Mouse (Mus musculus): ENCODE data around the gene Gm11232. TPM values are rescaled to one million over a fixed set of nuclear protein-coding genes. Genes with fewer than 3 reads are reported as not detected.

Gm11232 gene
- polyA plus RNA-seq (2012; rRNA removed): 0.04 and 0.07 TPM in 2 replicates

DNA sequence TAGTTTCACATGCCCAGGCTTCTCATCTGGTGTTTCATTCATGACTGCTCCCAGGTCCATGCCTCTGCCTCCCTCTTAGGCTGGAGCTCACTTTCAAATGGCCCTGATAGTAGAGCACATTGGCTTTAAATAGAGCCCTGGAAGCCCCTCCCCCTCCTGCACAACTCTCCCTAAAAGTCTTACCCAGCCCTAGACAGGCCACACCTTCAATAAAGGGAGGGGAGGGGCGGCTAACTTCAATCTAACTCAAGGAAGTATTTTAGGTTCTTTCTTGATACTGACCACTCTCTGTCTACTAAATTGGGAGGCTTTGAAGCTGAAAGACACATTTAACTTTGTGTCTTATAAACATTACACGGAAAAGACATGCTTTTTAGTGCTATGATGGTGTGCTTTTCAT is at the start of gene Gm11232:
Gm11232 (minus strand) TSS at position 101 of the 400 bp plus-strand sequence.
- DNase-seq (ENCODE audit: low spot score): no peak

GRCm38 (mm10) chr4:71805977-71806534 is 48.3 kb upstream of the Gm11232 start:
- DNase-seq (ENCODE audit: low spot score): no peak

GRCm38 (mm10) chr4:71765529-71765928 is 7.8 kb upstream of the Gm11232 start:
- DNase-seq (ENCODE audit: low spot score): no peak

DNA sequence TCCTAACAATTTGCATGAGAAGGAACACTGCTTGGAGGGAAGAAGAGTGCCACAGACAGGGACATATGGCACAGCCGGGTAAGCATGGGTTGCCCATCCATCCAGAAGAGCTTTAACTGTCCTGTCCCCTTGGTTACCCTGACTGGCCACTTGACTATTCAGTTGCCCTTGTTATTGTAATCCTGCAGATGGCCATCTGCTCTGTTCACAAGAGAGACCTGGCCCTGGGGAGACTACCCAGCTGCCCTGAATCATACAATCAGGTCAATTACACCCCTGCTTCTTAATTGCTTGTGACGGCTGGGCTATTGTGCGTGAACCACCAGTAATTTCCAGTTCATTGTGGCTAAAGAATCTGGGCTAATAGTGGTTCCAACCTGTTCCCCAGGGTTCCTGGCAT is 7.3 kb upstream of the Gm11232 start:
- no peak for DNase-seq (ENCODE audit: low spot score)

- no peak for DNase-seq (ENCODE audit: low spot score)
These were observed 1.1 kb downstream of the Gm11232 start for GRCm38 (mm10) chr4:71756441-71757221.

DNA sequence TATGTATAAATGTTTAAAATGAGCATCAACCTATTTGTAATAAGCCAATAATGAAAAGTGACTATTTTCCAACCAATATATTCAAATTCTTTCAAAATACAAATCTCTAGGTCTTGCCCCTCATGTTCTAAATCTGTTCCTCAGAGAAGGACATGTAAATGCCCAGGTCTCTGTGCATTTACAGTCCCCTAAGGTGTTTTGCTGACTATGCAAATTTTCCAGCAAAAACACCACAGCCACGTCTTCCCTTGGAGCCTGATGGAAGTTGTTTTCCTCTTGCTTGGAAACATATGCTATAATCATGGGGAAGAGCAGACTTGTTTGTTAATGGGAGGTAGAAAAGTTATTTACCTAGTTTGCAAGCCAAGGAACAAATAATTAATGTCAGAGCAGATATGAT is 12.0 kb downstream of the Gm11232 start:
- no peak for DNase-seq (ENCODE audit: low spot score)

- DNase-seq (ENCODE audit: low spot score): no peak
These were observed 21.2 kb downstream of the Gm11232 start for GRCm38 (mm10) chr4:71736529-71736928.

- DNase-seq (ENCODE audit: low spot score): no peak
These were observed 22.5 kb downstream of the Gm11232 start for GRCm38 (mm10) chr4:71735261-71735660.

GRCm38 (mm10) chr4:71729401-71729800 is 28.4 kb downstream of the Gm11232 start:
- no peak for DNase-seq (ENCODE audit: low spot score)

DNA sequence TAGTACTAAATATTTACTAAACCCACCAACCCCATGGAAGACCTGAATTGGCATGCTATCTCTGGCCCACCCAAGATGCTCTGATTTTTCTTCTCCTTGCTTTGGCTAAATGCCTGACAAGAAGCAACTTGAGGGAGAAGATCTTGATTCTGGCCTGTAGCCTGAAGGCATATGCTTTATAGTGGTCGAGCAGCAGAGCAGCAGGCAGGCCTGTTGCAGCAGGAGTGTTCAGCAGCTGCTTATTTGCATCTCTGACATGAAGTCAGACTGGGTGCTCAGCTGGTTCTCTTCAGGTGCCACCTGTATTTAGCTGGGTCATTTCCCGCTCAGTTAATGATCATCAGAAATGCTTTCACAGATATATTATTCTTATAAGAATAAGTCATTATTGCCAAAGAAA is 30.2 kb downstream of the Gm11232 start:
- no peak for DNase-seq (ENCODE audit: low spot score)

DNA sequence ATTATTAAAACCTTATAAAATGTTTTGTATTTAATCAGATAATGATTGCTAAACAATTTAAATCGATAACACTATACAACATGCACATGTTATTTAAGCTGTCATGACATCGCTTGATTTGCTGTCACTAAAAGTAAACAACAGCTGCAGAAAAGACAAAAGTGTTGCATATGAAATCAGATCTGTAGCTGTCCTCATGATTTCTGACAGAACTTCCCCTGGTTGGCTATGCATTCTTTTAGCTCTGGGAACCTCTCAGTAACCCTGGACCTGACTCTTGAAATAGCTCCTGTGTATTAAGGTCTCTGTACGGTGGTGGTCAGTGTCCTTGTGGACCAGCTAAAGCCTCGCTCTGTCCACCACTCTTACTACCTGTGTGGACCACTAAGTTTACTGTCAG is 30.7 kb downstream of the Gm11232 start:
- no peak for DNase-seq (ENCODE audit: low spot score)

DNA sequence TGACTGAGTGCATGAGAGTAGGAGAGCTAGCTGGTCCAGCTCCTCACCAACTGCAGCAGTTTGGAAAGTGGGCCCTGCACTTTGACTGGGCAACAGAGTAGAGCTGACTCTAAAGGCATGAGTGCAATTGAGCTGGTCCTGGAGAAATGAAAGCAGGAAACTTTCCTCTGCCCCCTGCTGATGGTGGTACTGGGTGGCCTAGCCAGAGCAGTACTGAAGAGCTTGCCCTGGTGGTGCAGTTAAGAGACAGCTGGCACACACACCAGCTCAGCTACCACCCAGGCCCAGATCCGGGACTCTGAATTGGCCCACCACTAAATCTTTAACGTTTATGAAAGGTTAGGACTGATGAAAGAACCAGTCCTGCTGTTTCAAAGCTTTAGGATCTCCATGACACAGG is 31.9 kb downstream of the Gm11232 start:
- DNase-seq (ENCODE audit: low spot score): no peak

Measured in urinary bladder, adult 2 months (tissue).